Mouse (Mus musculus): ENCODE measurements around the gene Atrn.
"Not testable (repeated sequence)": the region's sequence is repeated elsewhere in the genome, so short reads cannot be mapped to it uniquely, and the experiment has no call there.

Gene Atrn

GRCm38 (mm10) chr2:130961851-130962250 lies 55.6 kb downstream of the Atrn start:
- DNase-seq (ENCODE audit: low spot score) = no peak

GRCm38 (mm10) chr2:130965042-130965441 lies 58.7 kb downstream of the Atrn start:
- DNase-seq (ENCODE audit: low spot score) = no peak

GRCm38 (mm10) chr2:130971030-130971429 lies 64.7 kb downstream of the Atrn start:
- DNase-seq (ENCODE audit: low spot score) = no peak

GRCm38 (mm10) chr2:130972386-130972785 lies 66.1 kb downstream of the Atrn start:
- DNase-seq (ENCODE audit: low spot score) = no peak

- no peak for DNase-seq (ENCODE audit: low spot score)
These were observed 68.6 kb downstream of the Atrn start for GRCm38 (mm10) chr2:130974928-130975327.

GRCm38 (mm10) chr2:130977589-130977988 lies 71.3 kb downstream of the Atrn start:
- no peak for DNase-seq (ENCODE audit: low spot score)

GRCm38 (mm10) chr2:130978058-130978847 lies 72.0 kb downstream of the Atrn start:
- DNase-seq (ENCODE audit: low spot score) = no peak

- no peak for DNase-seq (ENCODE audit: low spot score)
These were observed 72.8 kb downstream of the Atrn start for GRCm38 (mm10) chr2:130979138-130979537.

GRCm38 (mm10) chr2:130992818-130993217 lies 86.5 kb downstream of the Atrn start:
- no peak for DNase-seq (ENCODE audit: low spot score)

- DNase-seq (ENCODE audit: low spot score) = no peak
These were observed 102.8 kb downstream of the Atrn start for GRCm38 (mm10) chr2:131009123-131009522.

- no peak for DNase-seq (ENCODE audit: low spot score)
These were observed 104.3 kb downstream of the Atrn start for GRCm38 (mm10) chr2:131010566-131010965.

GRCm38 (mm10) chr2:131025230-131025629 lies 118.9 kb downstream of the Atrn start:
- DNase-seq (ENCODE audit: low spot score) = no peak

- DNase-seq (ENCODE audit: low spot score) = no peak
These were observed 120.6 kb downstream of the Atrn start for GRCm38 (mm10) chr2:131026941-131027340.

GRCm38 (mm10) chr2:131029065-131029935 lies 123.0 kb downstream of the Atrn start:
- no peak for DNase-seq (ENCODE audit: low spot score)

- DNase-seq (ENCODE audit: low spot score) = no peak
These were observed 124.3 kb downstream of the Atrn start for GRCm38 (mm10) chr2:131030561-131030960.

GRCm38 (mm10) chr2:131030998-131031397 lies 124.7 kb downstream of the Atrn start:
- DNase-seq (ENCODE audit: low spot score) = no peak

- not testable (repeated sequence) for DNase-seq (ENCODE audit: low spot score)
These were observed 125.1 kb downstream of the Atrn start for GRCm38 (mm10) chr2:131031406-131031805.

GRCm38 (mm10) chr2:131036343-131036742 lies 130.0 kb downstream of the Atrn start:
- DNase-seq (ENCODE audit: low spot score) = no peak

GRCm38 (mm10) chr2:131036757-131037156 lies 130.5 kb downstream of the Atrn start:
- no peak for DNase-seq (ENCODE audit: low spot score)

- DNase-seq (ENCODE audit: low spot score) = no peak
These were observed 131.1 kb downstream of the Atrn start for GRCm38 (mm10) chr2:131037226-131037990.

- DNase-seq (ENCODE audit: low spot score) = no peak
These were observed 131.9 kb downstream of the Atrn start for GRCm38 (mm10) chr2:131038197-131038596.

GRCm38 (mm10) chr2:131038675-131039074 lies 132.4 kb downstream of the Atrn start:
- no peak for DNase-seq (ENCODE audit: low spot score)

Measured in spleen, adult 12 weeks (tissue).